Mouse (Mus musculus): ENCODE measurements around the gene Lrch3.
"Not testable (repeated sequence)": the region's sequence is repeated elsewhere in the genome, so short reads cannot be mapped to it uniquely, and the experiment has no call there.

Gene Lrch3

DNA sequence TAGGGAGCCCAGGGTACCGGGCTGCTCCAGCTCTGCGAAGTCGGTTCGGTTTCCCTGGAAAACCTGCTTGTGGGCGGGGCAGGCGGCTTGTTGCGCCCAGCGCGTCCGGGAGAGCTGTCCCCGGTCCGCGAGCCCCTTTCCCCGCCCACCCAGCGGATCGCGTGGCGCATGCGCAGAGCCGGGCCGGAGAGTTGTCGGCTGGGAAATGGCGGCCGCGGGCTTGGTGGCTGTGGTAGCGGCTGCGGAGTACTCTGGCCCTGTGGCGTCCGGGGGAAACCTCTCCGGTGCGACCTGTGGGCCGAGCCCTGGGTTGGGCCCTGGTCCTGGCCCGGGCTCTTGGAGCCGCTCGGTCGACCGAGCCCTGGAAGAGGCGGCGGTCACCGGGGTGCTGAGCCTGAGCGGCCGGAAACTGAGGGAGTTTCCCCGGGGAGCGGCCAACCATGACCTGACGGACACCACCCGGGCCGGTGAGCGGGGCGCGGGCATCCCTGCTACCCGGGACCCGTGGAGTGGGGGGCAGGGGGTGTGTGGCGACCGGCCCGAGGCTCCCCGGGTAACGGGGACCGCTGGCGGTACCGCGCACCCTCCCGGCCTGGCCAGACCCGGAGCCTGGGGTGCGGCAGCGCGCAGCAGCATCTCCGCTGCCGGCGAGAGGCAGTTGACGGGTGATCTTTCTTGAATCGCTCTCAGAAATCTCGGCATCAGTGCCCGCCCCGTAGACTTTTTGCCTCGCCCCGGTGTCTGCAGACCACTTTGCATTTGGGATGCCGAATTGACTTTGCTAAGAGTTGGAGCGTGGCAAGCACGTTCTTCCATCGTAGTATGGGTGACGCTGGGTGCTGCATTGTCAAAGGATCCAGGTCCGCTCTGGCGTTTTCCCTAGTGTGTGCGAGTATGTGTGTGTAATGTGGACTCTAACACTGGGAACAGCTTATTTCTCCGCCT, at the start of gene Lrch3:
Gene Lrch3, plus strand, starts transcription at position 164 of the 945 bp plus-strand sequence.
- DNase-seq (ENCODE audit: low spot score) = peak; percentile 96

DNA sequence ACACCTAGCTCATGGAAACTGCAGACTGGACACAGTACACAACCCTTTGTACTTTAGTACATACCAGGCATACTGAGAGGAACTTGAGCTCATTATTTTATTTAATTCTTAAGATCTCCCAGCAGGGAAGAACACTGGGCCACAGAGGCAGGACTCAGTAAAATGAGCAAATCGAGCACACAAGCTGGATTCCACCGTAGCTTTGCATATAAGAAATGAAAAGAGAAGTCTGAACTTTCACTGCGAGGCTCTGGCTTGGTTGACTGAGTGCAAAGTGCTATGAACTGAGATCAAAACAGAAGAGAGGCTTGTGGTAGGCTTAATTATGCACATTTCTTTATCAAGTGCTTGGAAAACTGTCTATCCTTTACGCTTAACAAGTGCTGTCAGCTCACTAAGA, 48.5 kb upstream of the Lrch3 start:
- no peak for DNase-seq (ENCODE audit: low spot score)

DNA sequence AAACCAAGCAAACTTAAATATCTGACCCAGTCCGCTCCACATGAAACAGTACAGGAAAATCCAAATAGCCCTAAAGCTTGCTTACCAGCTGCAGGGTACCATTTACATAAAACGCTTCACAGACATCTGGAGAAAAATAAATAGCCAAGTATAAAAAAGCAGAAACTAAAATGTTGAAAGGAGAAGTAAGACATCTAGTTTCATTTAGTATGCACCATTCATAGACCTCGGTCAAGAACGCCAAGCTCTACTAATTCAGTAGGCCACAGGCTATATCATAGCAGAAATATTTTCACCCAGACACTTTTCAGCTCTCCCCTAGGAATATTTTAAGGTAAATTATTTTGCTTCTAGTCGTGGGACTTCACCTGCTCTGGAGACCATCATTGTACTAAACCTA, 47.2 kb upstream of the Lrch3 start:
- DNase-seq (ENCODE audit: low spot score) = no peak

DNA sequence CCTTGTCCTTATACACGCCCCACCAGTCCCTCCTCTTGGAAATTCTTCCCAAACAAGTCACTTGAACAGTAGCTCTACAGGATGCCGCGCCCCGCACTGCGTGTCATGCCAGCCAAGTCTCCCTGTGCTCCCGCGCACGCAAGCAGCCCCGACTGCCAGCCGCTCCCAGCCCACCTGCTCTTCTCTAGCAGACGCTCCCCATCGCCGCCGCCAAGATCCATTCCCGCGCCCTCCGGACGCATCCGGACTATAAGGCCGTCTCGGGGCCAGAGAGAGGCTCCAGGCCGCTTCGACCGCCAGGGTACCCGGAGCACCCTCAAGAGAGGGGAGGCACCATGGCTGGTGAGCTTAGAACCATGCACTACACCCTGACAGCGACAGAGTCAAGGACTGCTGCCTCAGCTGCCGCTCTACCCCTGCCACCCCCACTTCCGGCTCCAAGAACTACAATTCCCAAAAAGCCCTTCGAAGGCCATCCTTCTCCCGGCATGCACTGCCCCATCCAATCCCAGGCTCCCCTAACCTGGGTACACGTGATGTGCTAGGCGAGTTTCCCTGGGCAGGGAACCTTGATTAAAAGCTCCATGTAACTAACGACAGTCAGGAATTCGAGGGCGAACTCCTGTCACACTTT, 45.9 kb upstream of the Lrch3 start:
- peak; percentile 89 for DNase-seq (ENCODE audit: low spot score)

DNA sequence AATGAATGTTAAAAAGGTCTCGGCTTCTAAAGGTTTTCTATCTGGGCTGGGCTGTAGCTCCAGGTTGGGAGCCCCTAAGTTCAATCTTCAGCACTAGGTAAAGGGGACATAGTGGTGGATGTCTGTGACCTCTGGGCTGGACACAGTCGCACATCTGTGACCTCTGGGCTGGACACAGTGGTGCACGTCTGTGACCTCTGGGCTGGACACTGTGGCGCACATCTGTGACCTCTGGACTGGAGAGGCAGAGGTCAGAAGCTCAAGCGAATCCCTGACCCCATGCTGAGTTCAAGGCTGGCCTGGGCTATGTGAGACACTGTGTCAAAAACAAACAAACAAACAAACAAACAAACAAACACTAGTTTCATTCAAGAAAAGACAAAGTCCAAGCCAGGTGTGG, 43.7 kb upstream of the Lrch3 start:
- no peak for DNase-seq (ENCODE audit: low spot score)

DNA sequence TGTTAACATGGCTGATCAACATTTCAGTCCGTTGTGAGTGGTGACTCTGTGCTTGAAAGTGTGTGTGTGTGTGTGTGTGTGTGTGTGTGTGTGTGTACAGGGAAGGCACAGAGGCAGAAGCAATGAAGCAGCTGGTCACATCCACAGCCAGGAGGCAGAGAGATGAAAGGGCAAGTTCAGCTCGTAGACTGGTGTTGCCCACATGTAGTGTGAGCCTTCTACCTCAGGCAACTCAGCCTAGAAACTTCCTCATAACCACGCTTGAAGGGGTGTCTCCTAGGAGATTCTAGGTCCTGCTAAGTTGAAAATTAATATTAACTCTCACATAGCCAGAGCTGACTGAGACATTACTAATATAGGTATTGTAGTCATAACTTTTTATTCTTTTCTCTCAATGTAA, 40.5 kb upstream of the Lrch3 start:
- no peak for DNase-seq (ENCODE audit: low spot score)

DNA sequence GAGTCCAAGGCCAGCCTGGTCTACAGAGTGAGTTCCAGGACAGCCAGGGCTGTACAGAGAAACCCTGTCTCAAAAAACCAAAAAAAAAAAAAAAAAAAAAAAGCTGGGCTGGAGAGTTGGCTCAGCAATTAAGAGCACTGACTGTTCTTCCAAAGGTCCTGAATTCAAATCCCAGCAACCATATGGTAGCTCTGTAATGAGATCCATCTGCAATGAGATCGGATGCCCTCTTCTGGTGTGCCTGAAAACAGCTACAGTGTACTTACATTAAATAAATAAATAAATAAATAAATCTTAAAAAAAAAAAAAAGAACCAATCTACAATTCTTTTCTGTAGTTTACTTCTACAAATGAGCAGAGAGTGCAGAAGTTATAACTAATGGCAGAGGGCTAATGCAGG, 38.6 kb upstream of the Lrch3 start:
- not testable (repeated sequence) for DNase-seq (ENCODE audit: low spot score)

- DNase-seq (ENCODE audit: low spot score) = no peak
These were observed 38.1 kb upstream of the Lrch3 start for GRCm38 (mm10) chr16:32875847-32876246.

DNA sequence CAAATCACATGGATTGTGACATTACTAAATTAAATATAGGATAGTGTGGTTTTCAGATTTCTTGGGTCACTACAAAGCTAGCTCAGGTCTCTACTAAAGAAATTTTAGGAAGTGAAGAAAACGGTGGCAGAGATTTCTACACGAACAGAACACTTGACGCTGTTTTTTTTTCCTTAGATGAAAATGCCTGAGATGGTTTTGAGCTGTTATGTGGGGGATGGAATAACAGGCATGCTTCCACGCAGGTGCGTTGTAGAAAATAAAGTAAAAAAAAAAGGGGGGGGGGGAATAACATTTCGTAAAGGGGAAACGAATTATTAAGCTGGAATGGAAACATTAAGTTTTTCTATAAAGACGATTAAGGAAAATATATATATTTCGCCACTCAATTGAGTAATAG, 37.1 kb upstream of the Lrch3 start:
- no peak for DNase-seq (ENCODE audit: low spot score)

DNA sequence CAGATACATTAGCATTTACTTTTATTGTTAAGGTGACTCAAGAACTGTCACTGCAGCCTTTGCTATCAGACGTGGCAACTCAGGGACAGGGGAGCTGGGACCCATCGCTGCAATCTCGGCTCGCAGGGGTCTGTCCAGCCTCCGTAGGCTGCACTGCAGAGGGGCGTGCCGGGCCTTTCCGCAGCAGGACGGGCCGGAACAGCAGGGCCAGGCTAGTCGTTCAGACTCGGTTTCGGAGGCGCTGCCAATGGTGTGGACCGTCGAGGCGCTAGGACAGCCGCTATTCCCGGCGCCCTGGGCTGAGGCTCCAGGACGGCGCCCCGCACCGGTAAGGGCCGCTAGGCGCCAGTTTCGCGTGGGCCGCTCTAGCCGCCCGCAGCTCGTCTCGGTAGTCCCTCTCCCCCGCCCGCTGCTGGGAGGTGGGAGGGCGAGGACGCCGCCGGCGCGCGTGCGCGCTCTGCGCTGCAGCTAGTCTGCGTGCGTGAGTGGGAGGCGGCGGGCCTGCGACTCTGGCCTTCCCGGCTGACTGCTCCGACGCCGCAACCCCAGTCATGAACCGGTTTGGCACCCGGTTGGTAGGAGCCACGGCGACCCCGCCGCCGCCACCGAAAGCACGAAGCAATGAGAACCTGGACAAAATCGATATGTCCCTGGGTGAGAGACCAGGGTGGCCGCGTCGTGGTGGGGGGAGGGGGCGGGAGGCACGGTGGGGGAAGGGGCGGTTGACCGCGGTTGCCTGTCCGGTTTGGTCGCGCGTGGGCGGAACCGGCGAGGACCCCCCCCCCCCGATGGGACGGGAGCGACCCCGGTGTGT, 36.4 kb upstream of the Lrch3 start, which contains the start of the genes Fyttd1 and Rubcn:
Gene Fyttd1, plus strand, starts transcription at position 158 of the 814 bp plus-strand sequence.
Gene Rubcn, minus strand, starts transcription at position 424 of the 814 bp plus-strand sequence.
- peak; percentile 96 for DNase-seq (ENCODE audit: low spot score)

GRCm38 (mm10) chr16:32878157-32878598, 35.7 kb upstream of the Lrch3 start:
- no peak for DNase-seq (ENCODE audit: low spot score)

- DNase-seq (ENCODE audit: low spot score) = no peak
These were observed 34.7 kb upstream of the Lrch3 start for GRCm38 (mm10) chr16:32878972-32879926.

GRCm38 (mm10) chr16:32881538-32881937, 32.4 kb upstream of the Lrch3 start:
- no peak for DNase-seq (ENCODE audit: low spot score)

DNA sequence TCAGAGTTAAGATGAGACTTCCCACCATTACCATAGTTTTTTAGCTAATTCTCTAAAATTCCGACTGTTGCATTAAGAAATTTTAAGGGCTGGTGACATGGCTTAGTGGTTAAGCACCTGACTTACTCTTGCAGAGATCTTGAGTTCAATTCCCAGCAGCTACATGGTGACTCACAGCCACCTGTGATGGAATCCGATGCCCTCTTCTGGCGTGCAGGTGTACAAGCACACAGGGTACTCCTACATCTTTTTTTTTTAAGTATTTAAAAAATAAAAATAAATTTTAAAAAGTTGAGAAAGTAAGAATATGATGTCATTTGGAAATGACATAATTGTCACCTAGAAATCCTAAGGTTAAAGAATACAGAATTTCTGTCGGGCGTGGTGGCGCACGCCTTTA, 25.9 kb upstream of the Lrch3 start:
- DNase-seq (ENCODE audit: low spot score) = no peak

GRCm38 (mm10) chr16:32889881-32890280, 24.0 kb upstream of the Lrch3 start:
- DNase-seq (ENCODE audit: low spot score) = no peak

GRCm38 (mm10) chr16:32896126-32896525, 17.8 kb upstream of the Lrch3 start:
- DNase-seq (ENCODE audit: low spot score) = no peak

GRCm38 (mm10) chr16:32901360-32902050, 12.4 kb upstream of the Lrch3 start:
- DNase-seq (ENCODE audit: low spot score) = no peak

GRCm38 (mm10) chr16:32902051-32902428, 11.9 kb upstream of the Lrch3 start:
- no peak for DNase-seq (ENCODE audit: low spot score)

GRCm38 (mm10) chr16:32906186-32906585, 7.7 kb upstream of the Lrch3 start:
- DNase-seq (ENCODE audit: low spot score) = no peak

DNA sequence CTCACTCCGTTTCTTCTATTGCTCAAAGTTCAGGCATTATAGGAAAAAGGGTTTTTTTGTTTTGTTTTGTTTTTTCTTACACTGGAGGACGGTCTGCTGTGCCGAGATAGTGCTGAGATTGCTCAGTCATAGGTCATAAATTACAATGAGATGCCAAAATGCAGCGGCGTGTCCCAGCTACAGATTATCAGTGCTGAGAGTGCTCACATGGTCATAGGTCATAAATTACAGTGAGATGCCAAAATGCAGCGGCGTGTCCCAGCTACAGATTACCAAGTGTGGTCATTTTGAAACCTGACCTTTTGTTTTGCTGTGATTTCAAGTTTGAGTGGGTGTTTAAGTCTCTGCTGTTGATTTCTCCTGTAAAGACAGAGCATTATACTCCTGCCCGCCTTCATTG, 7.2 kb upstream of the Lrch3 start:
- peak; percentile 16 for DNase-seq (ENCODE audit: low spot score)
